Mouse (Mus musculus) midbrain, embryonic 16.5 days (tissue): ENCODE results near the gene Abcc2. TPM values are rescaled to one million over a fixed set of nuclear protein-coding genes. Genes with fewer than 3 reads are reported as not detected.

ENCODE experiments used
- ATAC-seq: fragments of 200-750 bp; cut with Nextera tagmentation; 2 replicates; pipeline ENCODE4 v1.8.0; 2017; ENCODE audit warnings: moderate TSS enrichment
- H3K27ac ChIP-seq: fragments of 300-500 bp; sonication (generic); 2 replicates; pipeline ENCODE4 v1.5.1; 2014; ENCODE audit warnings: mild to moderate bottlenecking, low read length, mixed read lengths
- H3K27me3 ChIP-seq: fragments of 300-500 bp; sonication (generic); 2 replicates; pipeline ENCODE4 v1.6.1; 2014; ENCODE audit warnings: low read depth, low read length, mixed read lengths; ENCODE audit not compliant: control insufficient read depth, insufficient read depth
- H3K36me3 ChIP-seq: fragments of 300-500 bp; sonication (generic); 2 replicates; pipeline ENCODE4 v1.6.1; 2014; ENCODE audit warnings: mild to moderate bottlenecking, low read length, moderate library complexity, mixed read lengths; ENCODE audit not compliant: control insufficient read depth, insufficient read depth
- H3K4me1 ChIP-seq: fragments of 300-500 bp; sonication (generic); 2 replicates; pipeline ENCODE4 v1.6.1; 2014; ENCODE audit warnings: mild to moderate bottlenecking, low read length, mixed read lengths; ENCODE audit not compliant: control insufficient read depth, insufficient read depth
- H3K4me2 ChIP-seq: fragments of 300-500 bp; sonication (generic); 2 replicates; pipeline ENCODE4 v1.6.1; 2014; ENCODE audit warnings: mild to moderate bottlenecking, low read length, mixed read lengths
- H3K4me3 ChIP-seq: fragments of 300-500 bp; sonication (generic); 2 replicates; pipeline ENCODE4 v1.5.1; 2014; ENCODE audit warnings: low read depth, mild to moderate bottlenecking, low read length, moderate library complexity, mixed read lengths
- H3K9ac ChIP-seq: fragments of 300-500 bp; sonication (generic); 2 replicates; pipeline ENCODE4 v1.6.1; 2014; ENCODE audit warnings: low read depth, low read length, mixed read lengths
- H3K9me3 ChIP-seq: fragments of 300-500 bp; sonication (generic); replicated peaks from 2 replicates; pipeline ENCODE4 v1.6.1; 2014; ENCODE audit warnings: mild to moderate bottlenecking, low read length, mixed read lengths; ENCODE audit not compliant: control insufficient read depth, poor library complexity, severe bottlenecking
- WGBS: fragments of 180-500 bp; shearing (Covaris S2); extraction: QIAGEN DNeasy Blood & Tissue Kit; methylation state at CpG from one replicate; pipeline ENCODE4 v1.1.7; 2014; 5-methylcytosine and 5-hydroxymethylcytosine counted together
- polyA plus RNA-seq: library from polyadenylated mRNA; unstranded; fragments of >200 nt; fragmentation: Nextera tagmentation; extraction: Ambion mirVana; gene quantifications from 2 replicates; pipeline ENCODE4 v1.2.1, GENCODE M21; 2015

Gene Abcc2
- polyA plus RNA-seq, 1 experiment from 2014 or later, result 0.11 TPM

- H3K9ac ChIP-seq, result no peak overlapping the region
- H3K36me3 ChIP-seq, result no peaks in the 10 kb centered on the region
- no peak overlapping the region for H3K4me2 ChIP-seq
- no peak overlapping the region for H3K27ac ChIP-seq
- no peak overlapping the region for H3K4me3 ChIP-seq
- ATAC-seq, result no peak
- H3K9me3 ChIP-seq, result no peaks in the 10 kb centered on the region
- no peaks in the 10 kb centered on the region; the same call in 1 of the 2 replicates for H3K27me3 ChIP-seq
- H3K4me1 ChIP-seq, result no peaks in the 10 kb centered on the region
- WGBS, result 73% methylated on average over 8 of the region's 8 CpGs
These were observed 44.9 kb downstream of the Abcc2 start for GRCm38 (mm10) chr19:43826855-43827254.

GRCm38 (mm10) chr19:43832425-43833069, 50.6 kb downstream of the Abcc2 start:
- WGBS, result 29% methylated on average over 21 of the region's 21 CpGs
- no peak for ATAC-seq
- H3K36me3 ChIP-seq, result no peaks in the 10 kb centered on the region
- H3K4me1 ChIP-seq, result no peaks in the 10 kb centered on the region
- no peak overlapping the region for H3K4me3 ChIP-seq
- no peak overlapping the region for H3K27ac ChIP-seq
- no peak overlapping the region for H3K9ac ChIP-seq
- no peaks in the 10 kb centered on the region for H3K9me3 ChIP-seq
- no peaks in the 10 kb centered on the region; the same call in 1 of the 2 replicates for H3K27me3 ChIP-seq
- H3K4me2 ChIP-seq, result peak overlapping the region; percentile 32

DNA sequence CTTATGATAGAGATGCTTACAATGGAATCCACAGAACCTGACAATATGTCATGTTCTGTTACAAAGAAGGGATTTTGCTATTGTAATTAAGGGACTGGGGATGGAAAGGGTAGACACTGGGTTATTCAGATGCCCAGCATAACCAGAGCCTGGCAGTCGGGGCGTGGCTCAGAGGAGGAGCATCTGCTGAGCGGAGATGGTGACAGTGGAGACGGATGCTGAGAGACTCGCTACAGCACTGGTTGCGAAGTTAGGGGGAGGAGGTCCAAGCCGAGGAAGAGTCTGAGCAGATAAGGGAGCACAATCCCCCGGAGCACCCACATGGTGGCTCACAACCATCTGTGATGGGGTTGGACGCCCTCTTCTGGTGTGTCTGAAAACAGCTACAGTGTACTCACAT, 61.2 kb downstream of the Abcc2 start:
- peaks cover 14% of the 10 kb centered on the region for H3K36me3 ChIP-seq
- H3K27ac ChIP-seq, result no peak overlapping the region
- H3K9ac ChIP-seq, result no peak overlapping the region
- 91% methylated on average over 9 of the region's 9 CpGs for WGBS
- H3K27me3 ChIP-seq, result no peaks in the 10 kb centered on the region
- no peaks in the 10 kb centered on the region for H3K4me1 ChIP-seq
- ATAC-seq, result no peak
- no peak overlapping the region for H3K4me3 ChIP-seq
- H3K4me2 ChIP-seq, result no peak overlapping the region
- H3K9me3 ChIP-seq, result no peaks in the 10 kb centered on the region

- 76% methylated on average over 7 of the region's 7 CpGs for WGBS
- Histone ChIP-seq H3K9me3 (no peaks in the 10 kb centered on the region), H3K36me3 (peaks cover 22% of the 10 kb centered on the region), H3K4me1 (no peaks in the 10 kb centered on the region), H3K27ac (no peak overlapping the region), H3K27me3 (no peaks in the 10 kb centered on the region), H3K4me3 (no peak overlapping the region), H3K9ac (no peak overlapping the region), H3K4me2 (no peak overlapping the region)
- no peak for ATAC-seq
These were observed 63.4 kb downstream of the Abcc2 start for GRCm38 (mm10) chr19:43845331-43845908.

DNA sequence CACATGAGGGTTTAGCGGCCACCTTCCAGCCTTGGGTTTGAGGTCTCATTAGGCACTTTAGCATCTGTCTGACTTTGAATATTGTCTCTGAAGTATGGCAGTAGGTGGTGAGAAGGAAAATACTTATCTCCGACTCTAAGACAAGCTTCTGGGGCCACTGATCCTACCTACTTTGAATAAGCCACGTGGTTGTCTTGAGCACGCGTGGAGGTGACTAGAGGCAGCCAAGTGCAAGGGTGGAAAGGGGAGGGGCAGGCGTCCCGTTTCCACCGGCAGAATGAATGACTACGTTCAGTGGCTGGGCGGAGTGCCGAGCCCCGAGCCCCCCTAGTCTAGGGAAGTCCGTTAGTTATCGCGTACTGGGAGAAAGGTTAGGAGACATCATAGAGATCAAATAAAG, 65.1 kb downstream of the Abcc2 start:
- Histone ChIP-seq H3K27me3 (no peaks in the 10 kb centered on the region), H3K9ac (no peak overlapping the region), H3K4me1 (no peaks in the 10 kb centered on the region), H3K4me3 (no peak overlapping the region), H3K4me2 (no peak overlapping the region), H3K9me3 (no peaks in the 10 kb centered on the region), H3K27ac (no peak overlapping the region), H3K36me3 (peaks cover 27% of the 10 kb centered on the region)
- 83% methylated on average over 15 of the region's 15 CpGs for WGBS
- ATAC-seq, result no peak

- no peak overlapping the region for H3K4me2 ChIP-seq
- H3K4me1 ChIP-seq, result no peaks in the 10 kb centered on the region
- H3K27me3 ChIP-seq, result no peaks in the 10 kb centered on the region
- H3K27ac ChIP-seq, result no peak overlapping the region
- no peak overlapping the region for H3K9ac ChIP-seq
- ATAC-seq, result no peak
- WGBS, result 96% methylated on average over 15 of the region's 15 CpGs
- H3K9me3 ChIP-seq, result no peaks in the 10 kb centered on the region
- H3K4me3 ChIP-seq, result no peak overlapping the region
- H3K36me3 ChIP-seq, result peaks cover 27% of the 10 kb centered on the region
These were observed 66.0 kb downstream of the Abcc2 start for GRCm38 (mm10) chr19:43847966-43848365.

DNA sequence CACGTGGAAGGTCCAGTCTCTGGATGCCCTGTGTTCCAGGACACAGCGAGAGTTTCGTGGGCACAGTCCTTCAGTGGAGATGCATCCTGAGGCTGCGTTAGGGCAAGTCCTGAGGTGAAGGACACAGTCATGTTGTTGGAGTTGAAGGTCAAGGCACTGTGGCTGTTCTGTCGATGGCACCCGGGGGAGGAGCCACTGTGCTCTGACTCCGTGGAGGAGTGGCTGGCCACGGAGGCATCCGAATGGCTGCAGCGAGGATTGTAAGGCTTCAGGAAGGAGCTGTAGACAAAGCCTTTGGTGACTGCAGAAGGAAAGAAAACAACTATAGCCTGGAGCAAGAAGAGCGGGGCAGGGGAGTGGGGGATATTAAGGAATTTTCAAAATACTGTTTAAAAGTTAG, 68.0 kb downstream of the Abcc2 start:
- ATAC-seq, result no peak
- Histone ChIP-seq H3K9ac (no peak overlapping the region), H3K27me3 (no peaks in the 10 kb centered on the region), H3K4me1 (no peaks in the 10 kb centered on the region), H3K4me3 (no peak overlapping the region), H3K36me3 (peaks cover 39% of the 10 kb centered on the region), H3K9me3 (no peaks in the 10 kb centered on the region), H3K27ac (no peak overlapping the region), H3K4me2 (no peak overlapping the region)
- WGBS, result 94% methylated on average over 11 of the region's 11 CpGs

GRCm38 (mm10) chr19:43851996-43852630, 70.1 kb downstream of the Abcc2 start:
- ATAC-seq, result no peak
- H3K4me2 ChIP-seq, result no peak overlapping the region
- H3K4me1 ChIP-seq, result no peaks in the 10 kb centered on the region
- H3K9me3 ChIP-seq, result no peaks in the 10 kb centered on the region
- H3K36me3 ChIP-seq, result peaks cover 32% of the 10 kb centered on the region
- no peak overlapping the region for H3K27ac ChIP-seq
- H3K9ac ChIP-seq, result no peak overlapping the region
- H3K4me3 ChIP-seq, result no peak overlapping the region
- H3K27me3 ChIP-seq, result no peaks in the 10 kb centered on the region
- 78% methylated on average over 21 of the region's 21 CpGs for WGBS

GRCm38 (mm10) chr19:43852837-43853545, 71.0 kb downstream of the Abcc2 start:
- Histone ChIP-seq H3K9ac (no peak overlapping the region), H3K9me3 (no peaks in the 10 kb centered on the region), H3K36me3 (peaks cover 25% of the 10 kb centered on the region), H3K27me3 (no peaks in the 10 kb centered on the region), H3K4me1 (no peaks in the 10 kb centered on the region), H3K4me3 (no peak overlapping the region), H3K27ac (no peak overlapping the region), H3K4me2 (no peak overlapping the region)
- ATAC-seq, result no peak
- WGBS, result 76% methylated on average over 7 of the region's 7 CpGs
